In genomic region chr3:68844025-68844424, GRCm38 (mm10) we compare ENCODE assay signal across 19 mouse cellular contexts. TPM values are rescaled to one million over a fixed set of nuclear protein-coding genes. Genes with fewer than 3 reads are reported as not detected.
"Had no signal": no experiment of that assay in that cellular context is flagged by ENCODE, and none has a peak within 500 bp of the region (broad histone marks: within the 10 kb centered on the region; RNA-seq: fewer than 3 reads in every experiment).

No protein-coding gene starts in this region.

- H3K9ac ChIP-seq: liver, embryonic 13.5 days; lung, embryonic 14.5 days; midbrain, embryonic 12.5 days; neural tube, embryonic 13.5 days had no signal

- H3K9me3 ChIP-seq: liver, embryonic 13.5 days; midbrain, embryonic 12.5 days; neural tube, embryonic 13.5 days had no signal

- H3K4me3 ChIP-seq: left cerebral cortex, adult 2 months; liver, embryonic 13.5 days; midbrain, embryonic 12.5 days; myocyte; neural tube, embryonic 13.5 days had no signal

- H3K36me3 ChIP-seq: liver, embryonic 13.5 days; midbrain, embryonic 12.5 days; neural tube, embryonic 13.5 days had no signal

- H3K27ac ChIP-seq: kidney, postnatal 0 days; left cerebral cortex, adult 2 months; liver, embryonic 13.5 days; macrophage; midbrain, embryonic 12.5 days; neural tube, embryonic 13.5 days had no signal

- DNase-seq: kidney, postnatal 25 days; layer of hippocampus, postnatal 36 days; liver, embryonic 13.5 days; lung, embryonic 14.5 days; retina, postnatal 1 day; right cerebral cortex, postnatal 25 days; thymus, adult 18-20 months; thymus, postnatal 36 days had no signal

- ATAC-seq: lung, postnatal 0 days; midbrain, embryonic 16.5 days had no signal

- H3K4me2 ChIP-seq: liver, embryonic 13.5 days; lung, embryonic 14.5 days; midbrain, embryonic 12.5 days; neural tube, embryonic 13.5 days had no signal

- H3K4me1 ChIP-seq: liver, embryonic 13.5 days; midbrain, embryonic 12.5 days; neural tube, embryonic 13.5 days had no signal

- H3K27me3 ChIP-seq: liver, embryonic 13.5 days; midbrain, embryonic 12.5 days; neural tube, embryonic 13.5 days had no signal

RNA-seq across cellular contexts. Expression of gene 1110032F04Rik, which starts 25.4 kb away (rescaled TPM):
- total RNA-seq: liver, adult 2 months; monocyte, adult 5-6 weeks had no signal
- polyA plus RNA-seq: liver, adult 2 months; macrophage; myocyte; testis, adult 2 months had no signal
